Mouse (Mus musculus) heart, embryonic 16.5 days (tissue): ENCODE data around the gene Ripk1. TPM values are rescaled to one million over a fixed set of nuclear protein-coding genes. Genes with fewer than 3 reads are reported as not detected.

ENCODE experiments used
- ATAC-seq: fragments of 200-750 bp; cut with Nextera tagmentation; replicated peaks from 2 replicates; pipeline ENCODE4 v1.8.0; 2017; ENCODE audit warnings: moderate number of reproducible peaks; ENCODE audit not compliant: insufficient read depth, low FRiP score; ENCODE audit errors: extremely low read depth
- H3K27ac ChIP-seq: fragments of 300-500 bp; sonication (generic); 2 replicates; pipeline ENCODE4 v1.5.1; 2014; ENCODE audit warnings: mild to moderate bottlenecking, low read length, control low read depth, moderate library complexity
- H3K27me3 ChIP-seq: fragments of 300-500 bp; sonication (generic); 2 replicates; pipeline ENCODE4 v1.6.1; 2014; ENCODE audit warnings: low read length, mixed read lengths; ENCODE audit not compliant: control insufficient read depth, insufficient read depth
- H3K36me3 ChIP-seq: fragments of 300-500 bp; sonication (generic); 2 replicates; pipeline ENCODE4 v1.6.1; 2014; ENCODE audit not compliant: control insufficient read depth, insufficient read depth
- H3K4me1 ChIP-seq: fragments of 300-500 bp; sonication (generic); 2 replicates; pipeline ENCODE4 v1.6.1; 2014; ENCODE audit warnings: low read length, mixed read lengths; ENCODE audit not compliant: control insufficient read depth, insufficient read depth
- H3K4me2 ChIP-seq: fragments of 300-500 bp; sonication (generic); 2 replicates; pipeline ENCODE4 v1.6.1; 2014; ENCODE audit warnings: low read depth, mild to moderate bottlenecking, control low read depth, low read length
- H3K4me3 ChIP-seq: fragments of 300-500 bp; sonication (generic); 2 replicates; pipeline ENCODE4 v1.5.1; 2014; ENCODE audit warnings: mild to moderate bottlenecking, control low read depth, low read length
- H3K9ac ChIP-seq: fragments of 300-500 bp; sonication (generic); 2 replicates; pipeline ENCODE4 v1.6.1; 2014; ENCODE audit warnings: low read length, control low read depth
- H3K9me3 ChIP-seq: fragments of 300-500 bp; sonication (generic); replicated peaks from 2 replicates; pipeline ENCODE4 v1.6.1; 2016; ENCODE audit warnings: low read length; ENCODE audit not compliant: control insufficient read depth
- WGBS: fragments of 180-500 bp; shearing (Covaris S2); extraction: QIAGEN DNeasy Blood & Tissue Kit; methylation state at CpG from one replicate; pipeline ENCODE4 v1.1.7; 2014; 5-methylcytosine and 5-hydroxymethylcytosine counted together
- polyA plus RNA-seq: library from polyadenylated mRNA; unstranded; fragments of >200 nt; fragmentation: Nextera tagmentation; extraction: Ambion mirVana; gene quantifications from 2 replicates; pipeline ENCODE4 v1.2.1, GENCODE M21; 2015

Ripk1 gene
- polyA plus RNA-seq, 1 experiment from 2014 or later: 10.0 TPM

- Histone ChIP-seq H3K4me3 (no peak overlapping the region), H3K9ac (no peak overlapping the region), H3K4me1 (peaks cover 11% of the 10 kb centered on the region), H3K9me3 (no peaks in the 10 kb centered on the region), H3K27me3 (no peaks in the 10 kb centered on the region), H3K27ac (no peak overlapping the region), H3K36me3 (no peaks in the 10 kb centered on the region), H3K4me2 (no peak overlapping the region)
- no peak for ATAC-seq
Measured at GRCm38 (mm10) chr13:33966574-33966973, 35.6 kb upstream of the Ripk1 start.

GRCm38 (mm10) chr13:33989625-33990024 is 12.5 kb upstream of the Ripk1 start:
- Histone ChIP-seq H3K27ac (no peak overlapping the region), H3K4me1 (no peaks in the 10 kb centered on the region), H3K4me2 (no peak overlapping the region), H3K27me3 (no peaks in the 10 kb centered on the region), H3K9me3 (no peaks in the 10 kb centered on the region), H3K36me3 (peaks cover 18% of the 10 kb centered on the region), H3K9ac (no peak overlapping the region), H3K4me3 (no peak overlapping the region)
- WGBS: 79% methylated on average over 5 of the region's 5 CpGs
- no peak for ATAC-seq

- H3K4me3 ChIP-seq: no peak overlapping the region
- H3K9ac ChIP-seq: no peak overlapping the region
- H3K27me3 ChIP-seq: no peaks in the 10 kb centered on the region
- no peak overlapping the region for H3K4me2 ChIP-seq
- H3K4me1 ChIP-seq: no peaks in the 10 kb centered on the region
- H3K27ac ChIP-seq: no peak overlapping the region
- WGBS: 13% methylated on average over 1 of the region's 1 CpGs
- peaks cover 3% of the 10 kb centered on the region; the same call in 1 of the 2 replicates for H3K36me3 ChIP-seq
- no peak; the same call in 1 of the 2 replicates for ATAC-seq
- no peaks in the 10 kb centered on the region for H3K9me3 ChIP-seq
Measured at GRCm38 (mm10) chr13:33995197-33995596, 7.0 kb upstream of the Ripk1 start.

- ATAC-seq: no peak
- 2% methylated on average over 5 of the region's 5 CpGs for WGBS
- Histone ChIP-seq H3K27ac (peak overlapping the region; percentile 89; the same call in 1 of the 2 replicates), H3K4me1 (peaks cover 10% of the 10 kb centered on the region), H3K9me3 (no peaks in the 10 kb centered on the region), H3K4me2 (peak overlapping the region; percentile 97), H3K27me3 (no peaks in the 10 kb centered on the region), H3K9ac (peak overlapping the region; percentile 98), H3K36me3 (no peaks in the 10 kb centered on the region), H3K4me3 (peak overlapping the region; percentile 98)
Measured at GRCm38 (mm10) chr13:34003058-34003457, 895 bp downstream of the Ripk1 start.

- H3K27ac ChIP-seq: no peak overlapping the region
- WGBS: 66% methylated on average over 2 of the region's 2 CpGs
- peaks cover 14% of the 10 kb centered on the region; the same call in 1 of the 2 replicates for H3K36me3 ChIP-seq
- no peak overlapping the region for H3K9ac ChIP-seq
- H3K27me3 ChIP-seq: no peaks in the 10 kb centered on the region
- H3K9me3 ChIP-seq: no peaks in the 10 kb centered on the region
- ATAC-seq: no peak
- peaks cover 5% of the 10 kb centered on the region for H3K4me1 ChIP-seq
- H3K4me2 ChIP-seq: no peak overlapping the region
- H3K4me3 ChIP-seq: no peak overlapping the region
Measured at GRCm38 (mm10) chr13:34007234-34007633, 5.1 kb downstream of the Ripk1 start.

GRCm38 (mm10) chr13:34016927-34017569 is 14.9 kb downstream of the Ripk1 start:
- ATAC-seq: no peak
- H3K9ac ChIP-seq: no peak overlapping the region
- no peak overlapping the region for H3K27ac ChIP-seq
- no peaks in the 10 kb centered on the region; the same call in 1 of the 2 replicates for H3K9me3 ChIP-seq
- H3K4me3 ChIP-seq: no peak overlapping the region
- H3K4me2 ChIP-seq: no peak overlapping the region
- peaks cover 60% of the 10 kb centered on the region for H3K36me3 ChIP-seq
- WGBS: 85% methylated on average over 9 of the region's 9 CpGs
- H3K4me1 ChIP-seq: no peaks in the 10 kb centered on the region
- no peaks in the 10 kb centered on the region for H3K27me3 ChIP-seq

GRCm38 (mm10) chr13:34018521-34018920 is 16.4 kb downstream of the Ripk1 start:
- Histone ChIP-seq H3K4me2 (no peak overlapping the region), H3K4me3 (no peak overlapping the region), H3K27me3 (no peaks in the 10 kb centered on the region), H3K27ac (no peak overlapping the region), H3K4me1 (no peaks in the 10 kb centered on the region), H3K36me3 (peaks cover 60% of the 10 kb centered on the region), H3K9ac (no peak overlapping the region), H3K9me3 (no peaks in the 10 kb centered on the region; the same call in 1 of the 2 replicates)
- 78% methylated on average over 1 of the region's 1 CpGs for WGBS
- ATAC-seq: no peak

GRCm38 (mm10) chr13:34021998-34022397 is 19.8 kb downstream of the Ripk1 start:
- H3K36me3 ChIP-seq: peaks cover 42% of the 10 kb centered on the region
- no peak for ATAC-seq
- no peak overlapping the region for H3K4me2 ChIP-seq
- no peaks in the 10 kb centered on the region for H3K4me1 ChIP-seq
- H3K27me3 ChIP-seq: no peaks in the 10 kb centered on the region
- no peaks in the 10 kb centered on the region; the same call in 1 of the 2 replicates for H3K9me3 ChIP-seq
- H3K27ac ChIP-seq: no peak overlapping the region
- H3K4me3 ChIP-seq: no peak overlapping the region
- 67% methylated on average over 2 of the region's 2 CpGs for WGBS
- no peak overlapping the region for H3K9ac ChIP-seq

GRCm38 (mm10) chr13:34032041-34032440 is 29.9 kb downstream of the Ripk1 start:
- Histone ChIP-seq H3K27ac (no peak overlapping the region), H3K9ac (no peak overlapping the region), H3K36me3 (peaks cover 40% of the 10 kb centered on the region), H3K4me2 (no peak overlapping the region), H3K4me3 (no peak overlapping the region), H3K4me1 (peaks cover 5% of the 10 kb centered on the region), H3K27me3 (no peaks in the 10 kb centered on the region), H3K9me3 (no peaks in the 10 kb centered on the region)
- 71% methylated on average over 2 of the region's 2 CpGs for WGBS
- ATAC-seq: no peak
